Mouse (Mus musculus): ENCODE data around the gene Atg4b.

- TF ChIP-seq POLR2A (IDR thresholded peaks at IDR 0.05; ENCODE audit: borderline replicate concordance, low read depth, low read length): no peak
- no peak for TF ChIP-seq CTCF (IDR thresholded peaks at IDR 0.05; ENCODE audit: low read depth, low read length)
Observed at GRCm38 (mm10) chr1:93810011-93810410, 58.7 kb downstream of the Atg4b start.
